Mouse (Mus musculus) heart, postnatal 0 days (tissue): ENCODE data around the gene Fam221b.

Experiments used
- CTCF ChIP-seq: IDR thresholded peaks from 2 replicates; pipeline ENCODE4 v1.5.1; 2016; ENCODE audit warnings: antibody characterized with exemption, control low read depth, low read depth
- EP300 ChIP-seq: IDR thresholded peaks from 2 replicates; pipeline ENCODE4 v1.6.1; 2016; ENCODE audit warnings: antibody characterized with exemption, low read depth

DNA sequence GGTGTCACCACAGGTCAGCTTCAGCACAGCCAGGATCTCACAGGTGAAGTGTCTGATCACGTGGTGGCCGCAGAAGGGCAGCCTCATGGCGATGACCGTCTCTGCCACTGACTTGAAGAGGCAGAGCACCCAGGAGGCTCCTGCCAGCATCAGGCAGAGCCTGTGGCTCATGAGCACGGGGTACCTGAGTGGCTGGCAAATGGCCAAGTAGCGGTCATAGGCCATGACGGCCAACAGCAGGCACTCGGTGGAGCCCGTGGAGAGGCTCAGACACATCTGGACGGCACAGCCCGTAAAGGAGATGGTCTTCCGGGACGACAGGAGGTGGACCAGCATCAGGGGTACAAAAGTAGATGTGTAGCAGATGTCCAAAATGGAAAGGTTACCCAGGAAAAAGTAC is 37.0 kb upstream of the Fam221b start:
- TF ChIP-seq EP300 (no peak), CTCF (no peak)
